Mouse (Mus musculus) right cerebral cortex, postnatal 36 days (tissue): ENCODE measurements around the gene Dnah3.

Source experiments
- DNase-seq, 2 experiments: peaks; one replicate each; pipeline ENCODE4 v3.0.0; 2022; ENCODE audit warnings: low spot score in 2 of 2, mixed read lengths in 1 of 2

The Dnah3 gene

GRCm38 (mm10) chr7:119873050-119873449 lies 222.0 kb downstream of the Dnah3 start:
- DNase-seq, result no peak
